Mouse (Mus musculus) heart, postnatal 0 days (tissue): ENCODE results near the gene Ccdc190. TPM values are rescaled to one million over a fixed set of nuclear protein-coding genes. Genes with fewer than 3 reads are reported as not detected.

ENCODE experiments used
- ATAC-seq: fragments of 200-750 bp; cut with Nextera tagmentation; 2 replicates; pipeline ENCODE4 v1.8.0; 2017; ENCODE audit warnings: low read depth, moderate number of reproducible peaks, moderate library complexity; ENCODE audit not compliant: insufficient read depth
- DNase-seq: peaks from one replicate; pipeline ENCODE4 v3.0.0-alpha.2; 2016; ENCODE audit warnings: low spot score
- H3K27ac ChIP-seq: fragments of 300-500 bp; sonication (generic); 2 replicates; pipeline ENCODE4 v1.5.1; 2014; ENCODE audit warnings: low read depth, mild to moderate bottlenecking
- H3K27me3 ChIP-seq: fragments of 300-500 bp; sonication (generic); 2 replicates; pipeline ENCODE4 v1.6.1; 2014; ENCODE audit warnings: low read length, mixed read lengths; ENCODE audit not compliant: control insufficient read depth, insufficient read depth
- H3K36me3 ChIP-seq: fragments of 300-500 bp; sonication (generic); replicated peaks from 2 replicates; pipeline ENCODE4 v1.6.1; 2014; ENCODE audit warnings: low read length, mixed read lengths; ENCODE audit not compliant: control insufficient read depth, insufficient read depth
- H3K4me1 ChIP-seq: fragments of 300-500 bp; sonication (generic); 2 replicates; pipeline ENCODE4 v1.6.1; 2014; ENCODE audit warnings: antibody characterized with exemption; ENCODE audit not compliant: control insufficient read depth, insufficient read depth
- H3K4me2 ChIP-seq: fragments of 300-500 bp; sonication (generic); 2 replicates; pipeline ENCODE4 v1.6.1; 2014; ENCODE audit warnings: low read depth, mild to moderate bottlenecking, low read length, moderate library complexity
- H3K4me3 ChIP-seq: fragments of 300-500 bp; sonication (generic); 2 replicates; pipeline ENCODE4 v1.5.1; 2014; ENCODE audit warnings: low read depth, low read length
- H3K9ac ChIP-seq: fragments of 300-500 bp; sonication (generic); replicated peaks from 2 replicates; pipeline ENCODE4 v1.6.1; 2014; ENCODE audit warnings: low read depth, low read length, mixed read lengths
- H3K9me3 ChIP-seq: fragments of 300-500 bp; sonication (generic); replicated peaks from 2 replicates; pipeline ENCODE4 v1.6.1; 2016; ENCODE audit warnings: low read length; ENCODE audit not compliant: control insufficient read depth
- CTCF ChIP-seq: IDR thresholded peaks from 2 replicates; pipeline ENCODE4 v1.5.1; 2016; ENCODE audit warnings: antibody characterized with exemption, control low read depth, low read depth
- EP300 ChIP-seq: IDR thresholded peaks from 2 replicates; pipeline ENCODE4 v1.6.1; 2016; ENCODE audit warnings: antibody characterized with exemption, low read depth
- WGBS: fragments of 180-500 bp; shearing (Covaris S2); extraction: QIAGEN DNeasy Blood & Tissue Kit; methylation state at CpG from one replicate; pipeline ENCODE4 v1.1.7; 2014; 5-methylcytosine and 5-hydroxymethylcytosine counted together
- polyA plus RNA-seq: library from polyadenylated mRNA; unstranded; fragments of >200 nt; fragmentation: Nextera tagmentation; extraction: Ambion mirVana; gene quantifications from 2 replicates; pipeline ENCODE4 v1.2.1, GENCODE M21; 2015
- total RNA-seq: library from RNA; depleted of rRNA; stranded (reverse); fragments of >200 nt; gene quantifications from 2 replicates; pipeline ENCODE4 v1.2.3, GENCODE M21; 2014; ENCODE audit warnings: low replicate concordance

The Ccdc190 gene
- total and polyA plus RNA-seq, 2 experiments from 2014 or later: not detected

- WGBS: 73% methylated on average over 1 of the region's 1 CpGs
- TF ChIP-seq EP300 (no peak), CTCF (no peak)
- Histone ChIP-seq H3K4me2 (no peak overlapping the region), H3K4me1 (no peaks in the 10 kb centered on the region; the same call in 1 of the 2 replicates), H3K9ac (no peak overlapping the region), H3K27me3 (no peaks in the 10 kb centered on the region), H3K27ac (no peak overlapping the region), H3K9me3 (peaks cover 1% of the 10 kb centered on the region; the same call in 1 of the 2 replicates), H3K4me3 (no peak overlapping the region), H3K36me3 (no peaks in the 10 kb centered on the region)
- ATAC-seq: no peak
- DNase-seq: no peak
Observed at GRCm38 (mm10) chr1:169895686-169896085, 32.8 kb upstream of the Ccdc190 start.

GRCm38 (mm10) chr1:169897916-169898315 lies 30.5 kb upstream of the Ccdc190 start:
- Histone ChIP-seq H3K27me3 (no peaks in the 10 kb centered on the region), H3K9me3 (no peaks in the 10 kb centered on the region), H3K4me1 (no peaks in the 10 kb centered on the region; the same call in 1 of the 2 replicates), H3K9ac (no peak overlapping the region), H3K4me2 (no peak overlapping the region), H3K4me3 (no peak overlapping the region), H3K27ac (no peak overlapping the region), H3K36me3 (no peaks in the 10 kb centered on the region)
- no peak for TF ChIP-seq EP300
- no peak for TF ChIP-seq CTCF
- DNase-seq (no peak), ATAC-seq (no peak)
- 42% methylated on average over 1 of the region's 1 CpGs for WGBS

DNA sequence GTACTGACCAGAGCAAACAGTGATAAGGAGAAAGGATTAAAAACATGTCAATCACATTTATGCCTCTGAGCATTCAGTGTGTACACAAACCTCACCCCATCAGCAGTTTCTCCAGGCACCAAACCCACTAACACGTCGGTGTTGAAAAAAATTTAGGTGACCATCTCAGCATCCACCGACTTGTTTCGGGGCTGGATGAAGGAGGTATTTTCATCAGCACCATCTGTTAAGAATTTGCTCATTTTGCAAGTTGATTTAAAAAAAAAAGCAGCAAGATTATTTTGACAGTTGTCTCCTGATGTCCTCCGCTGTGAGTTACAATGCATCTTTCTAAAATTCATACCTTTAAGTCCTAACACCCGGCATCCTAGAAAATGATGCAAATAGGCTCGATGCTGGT lies 29.8 kb upstream of the Ccdc190 start:
- ATAC-seq (no peak), DNase-seq (no peak)
- no peaks in the 10 kb centered on the region for H3K9me3 ChIP-seq
- no peak overlapping the region for H3K9ac ChIP-seq
- H3K4me1 ChIP-seq: no peaks in the 10 kb centered on the region; the same call in 1 of the 2 replicates
- H3K36me3 ChIP-seq: no peaks in the 10 kb centered on the region
- WGBS: 79% methylated on average over 7 of the region's 7 CpGs
- H3K27ac ChIP-seq: no peak overlapping the region
- H3K27me3 ChIP-seq: no peaks in the 10 kb centered on the region
- H3K4me3 ChIP-seq: no peak overlapping the region
- no peak for TF ChIP-seq EP300
- no peak for TF ChIP-seq CTCF
- H3K4me2 ChIP-seq: no peak overlapping the region

DNA sequence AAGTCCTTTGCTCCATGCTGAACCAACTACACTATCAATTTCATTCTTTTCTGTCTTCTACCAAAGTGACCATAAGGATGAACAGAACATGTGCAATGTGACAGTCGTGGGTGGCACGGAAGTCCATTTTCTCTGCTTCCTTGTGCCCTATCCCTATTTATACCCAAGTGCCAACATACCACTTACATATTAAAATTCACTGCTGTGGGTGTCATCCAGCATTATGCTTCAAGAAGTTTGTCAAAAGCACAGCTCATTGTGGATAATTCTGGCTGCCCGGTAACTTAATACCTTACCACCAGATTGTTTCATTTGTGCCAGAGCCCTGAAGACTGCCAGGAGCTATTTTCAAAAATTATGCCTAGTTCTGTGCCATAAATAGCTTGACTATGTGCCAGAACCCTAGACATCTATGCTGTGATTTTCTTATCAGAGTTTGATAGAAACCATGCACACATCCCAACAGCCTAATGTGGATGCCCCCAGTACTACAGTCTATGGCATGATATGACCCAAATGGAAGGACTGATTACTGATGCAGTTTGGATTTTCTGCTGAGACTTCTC lies 27.6 kb upstream of the Ccdc190 start:
- 55% methylated on average over 3 of the region's 3 CpGs for WGBS
- Histone ChIP-seq H3K36me3 (no peaks in the 10 kb centered on the region), H3K4me3 (no peak overlapping the region), H3K4me1 (no peaks in the 10 kb centered on the region; the same call in 1 of the 2 replicates), H3K27ac (no peak overlapping the region), H3K4me2 (no peak overlapping the region), H3K9ac (no peak overlapping the region), H3K9me3 (no peaks in the 10 kb centered on the region), H3K27me3 (no peaks in the 10 kb centered on the region)
- DNase-seq: no peak
- ATAC-seq: peak; percentile 63
- TF ChIP-seq EP300: no peak
- no peak for TF ChIP-seq CTCF

GRCm38 (mm10) chr1:169909163-169909562 lies 19.3 kb upstream of the Ccdc190 start:
- Histone ChIP-seq H3K9ac (no peak overlapping the region), H3K27ac (no peak overlapping the region), H3K9me3 (no peaks in the 10 kb centered on the region), H3K27me3 (no peaks in the 10 kb centered on the region), H3K4me3 (no peak overlapping the region), H3K4me1 (no peaks in the 10 kb centered on the region), H3K4me2 (no peak overlapping the region), H3K36me3 (no peaks in the 10 kb centered on the region)
- DNase-seq: no peak
- WGBS: 76% methylated on average over 5 of the region's 5 CpGs
- no peak for TF ChIP-seq EP300
- TF ChIP-seq CTCF: no peak
- no peak for ATAC-seq

DNA sequence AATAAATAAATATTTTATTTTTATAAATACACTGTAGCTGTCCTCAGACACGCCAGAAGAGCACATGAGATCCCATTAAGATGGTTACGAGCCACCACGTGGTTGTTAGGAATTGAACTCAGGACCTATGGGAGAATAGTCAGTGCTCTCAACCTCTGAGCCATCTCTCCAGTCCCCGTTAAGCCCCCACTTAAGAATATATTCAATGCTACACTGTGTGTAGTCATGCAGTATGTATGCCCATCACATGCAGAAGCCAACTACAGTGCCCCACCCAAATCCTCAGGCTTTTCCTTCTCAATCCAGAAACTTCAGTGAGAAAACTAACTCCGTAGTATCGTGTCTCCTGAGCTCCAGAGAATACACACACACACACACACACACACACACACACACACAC lies 18.8 kb upstream of the Ccdc190 start:
- no peaks in the 10 kb centered on the region for H3K36me3 ChIP-seq
- 82% methylated on average over 6 of the region's 6 CpGs for WGBS
- no peak for DNase-seq
- no peak overlapping the region for H3K27ac ChIP-seq
- H3K4me1 ChIP-seq: no peaks in the 10 kb centered on the region
- H3K4me3 ChIP-seq: no peak overlapping the region
- H3K27me3 ChIP-seq: no peaks in the 10 kb centered on the region
- no peak for ATAC-seq
- no peak for TF ChIP-seq EP300
- no peak for TF ChIP-seq CTCF
- H3K9me3 ChIP-seq: no peaks in the 10 kb centered on the region
- no peak overlapping the region for H3K4me2 ChIP-seq
- no peak overlapping the region for H3K9ac ChIP-seq
